Mouse (Mus musculus): ENCODE measurements around the gene Cptp. TPM values are rescaled to one million over a fixed set of nuclear protein-coding genes. Genes with fewer than 3 reads are reported as not detected.

The Cptp gene
- polyA plus RNA-seq, 1 experiment from 2014 or later = 17.1 TPM

GRCm38 (mm10) chr4:155849792-155850451 lies 19.3 kb downstream of the Cptp start:
- H3K9me3 ChIP-seq (ENCODE audit: low read depth, low read length) = no peaks in the 10 kb centered on the region
- WGBS = 93% methylated on average over 3 of the region's 3 CpGs
- H3K4me2 ChIP-seq = no peak overlapping the region
- TF ChIP-seq CTCF (IDR thresholded peaks at IDR 0.05; ENCODE audit: low read depth) = no peak
- peaks cover 21% of the 10 kb centered on the region; the same call in 1 of the 2 replicates for H3K36me3 ChIP-seq (ENCODE audit: insufficient read depth)
- DNase-seq (no peak), ATAC-seq (ENCODE audit: insufficient read depth) (no peak)
- H3K27ac ChIP-seq (ENCODE audit: low read depth) = no peak overlapping the region
- H3K4me1 ChIP-seq (ENCODE audit: insufficient read depth) = peaks cover 8% of the 10 kb centered on the region; the same call in 1 of the 2 replicates
- no peaks in the 10 kb centered on the region for H3K27me3 ChIP-seq (ENCODE audit: insufficient read depth, low read length)
- H3K4me3 ChIP-seq (ENCODE audit: low read depth, low read length) = no peak overlapping the region
- H3K9ac ChIP-seq = peak overlapping the region; percentile 6; the same call in 1 of the 2 replicates

- peak overlapping the region; percentile 96 for H3K4me2 ChIP-seq
- H3K9ac ChIP-seq = peak overlapping the region; percentile 6; the same call in 1 of the 2 replicates
- H3K9me3 ChIP-seq (ENCODE audit: low read depth, low read length) = no peaks in the 10 kb centered on the region
- no peak for TF ChIP-seq CTCF (IDR thresholded peaks at IDR 0.05; ENCODE audit: low read depth)
- no peak overlapping the region for H3K27ac ChIP-seq (ENCODE audit: low read depth)
- peaks cover 15% of the 10 kb centered on the region; the same call in 1 of the 2 replicates for H3K36me3 ChIP-seq (ENCODE audit: insufficient read depth)
- 91% methylated on average over 2 of the region's 2 CpGs for WGBS
- no peak overlapping the region for H3K4me3 ChIP-seq (ENCODE audit: low read depth, low read length)
- ATAC-seq (ENCODE audit: insufficient read depth) (no peak), DNase-seq (no peak)
- peaks cover 8% of the 10 kb centered on the region; the same call in 1 of the 2 replicates for H3K4me1 ChIP-seq (ENCODE audit: insufficient read depth)
- no peaks in the 10 kb centered on the region for H3K27me3 ChIP-seq (ENCODE audit: insufficient read depth, low read length)
Measured at GRCm38 (mm10) chr4:155849391-155849790, 19.8 kb downstream of the Cptp start.

GRCm38 (mm10) chr4:155848434-155849095 lies 20.7 kb downstream of the Cptp start:
- H3K27me3 ChIP-seq (ENCODE audit: insufficient read depth, low read length) = no peaks in the 10 kb centered on the region
- H3K4me1 ChIP-seq (ENCODE audit: insufficient read depth) = peaks cover 8% of the 10 kb centered on the region; the same call in 1 of the 2 replicates
- WGBS = 62% methylated on average over 7 of the region's 7 CpGs
- H3K9me3 ChIP-seq (ENCODE audit: low read depth, low read length) = no peaks in the 10 kb centered on the region
- peaks cover 15% of the 10 kb centered on the region; the same call in 1 of the 2 replicates for H3K36me3 ChIP-seq (ENCODE audit: insufficient read depth)
- H3K27ac ChIP-seq (ENCODE audit: low read depth) = no peak overlapping the region
- no peak for TF ChIP-seq CTCF (IDR thresholded peaks at IDR 0.05; ENCODE audit: low read depth)
- peak overlapping the region; percentile 87 for H3K4me3 ChIP-seq (ENCODE audit: low read depth, low read length)
- DNase-seq = no peak
- H3K4me2 ChIP-seq = peak overlapping the region; percentile 96
- peak overlapping the region; percentile 83 for H3K9ac ChIP-seq
- no peak for ATAC-seq (ENCODE audit: insufficient read depth)

GRCm38 (mm10) chr4:155847591-155848352 lies 21.5 kb downstream of the Cptp start:
- TF ChIP-seq CTCF (IDR thresholded peaks at IDR 0.05; ENCODE audit: low read depth) = no peak

GRCm38 (mm10) chr4:155846871-155847578 lies 22.2 kb downstream of the Cptp start, which contains the start of gene Dvl1:
Dvl1 (plus strand) TSS chr4:155847402.
- Histone ChIP-seq H3K4me2 (peak within 1 kb of the TSS; percentile 96), H3K27me3 (ENCODE audit: insufficient read depth, low read length) (no peaks in the 10 kb centered on the region), H3K27ac (ENCODE audit: low read depth) (peak within 1 kb of the TSS; percentile 51; the same call in 1 of the 2 replicates), H3K9ac (peak within 1 kb of the TSS; percentile 83), H3K4me3 (ENCODE audit: low read depth, low read length) (peak within 1 kb of the TSS; percentile 87), H3K4me1 (ENCODE audit: insufficient read depth) (peaks cover 8% of the 10 kb centered on the region; the same call in 1 of the 2 replicates), H3K36me3 (ENCODE audit: insufficient read depth) (peaks cover 25% of the 10 kb centered on the region; the same call in 1 of the 2 replicates), H3K9me3 (ENCODE audit: low read depth, low read length) (no peaks in the 10 kb centered on the region)
- 1% methylated on average over 52 of the region's 65 CpGs for WGBS
- TF ChIP-seq CTCF (IDR thresholded peaks at IDR 0.05; ENCODE audit: low read depth) = no peak; the same call in 1 of the 2 replicates
- peak; percentile 93 for ATAC-seq (ENCODE audit: insufficient read depth)
- DNase-seq = peak; percentile 96

More at GRCm38 (mm10) chr4:155847591-155848352, 21.5 kb downstream of the Cptp start:
- H3K4me1 ChIP-seq (ENCODE audit: insufficient read depth) = peaks cover 8% of the 10 kb centered on the region; the same call in 1 of the 2 replicates
- peak overlapping the region; percentile 51; the same call in 1 of the 2 replicates for H3K27ac ChIP-seq (ENCODE audit: low read depth)
- H3K9me3 ChIP-seq (ENCODE audit: low read depth, low read length) = no peaks in the 10 kb centered on the region
- peaks cover 20% of the 10 kb centered on the region; the same call in 1 of the 2 replicates for H3K36me3 ChIP-seq (ENCODE audit: insufficient read depth)
- no peaks in the 10 kb centered on the region for H3K27me3 ChIP-seq (ENCODE audit: insufficient read depth, low read length)
- peak overlapping the region; percentile 83 for H3K9ac ChIP-seq
- 2% methylated on average over 69 of the region's 69 CpGs for WGBS
- H3K4me2 ChIP-seq = peak overlapping the region; percentile 96
- ATAC-seq (ENCODE audit: insufficient read depth) (peak; percentile 52), DNase-seq (peak; percentile 48)
- H3K4me3 ChIP-seq (ENCODE audit: low read depth, low read length) = peak overlapping the region; percentile 87

- Histone ChIP-seq H3K36me3 (ENCODE audit: insufficient read depth) (peaks cover 32% of the 10 kb centered on the region; the same call in 1 of the 2 replicates), H3K27ac (ENCODE audit: low read depth) (no peak overlapping the region), H3K9ac (no peak overlapping the region), H3K27me3 (ENCODE audit: insufficient read depth, low read length) (0 out of 2 replicates have a peak, but pooled peaks cover 3% of the 10 kb centered on the region), H3K4me2 (no peak overlapping the region), H3K9me3 (ENCODE audit: low read depth, low read length) (no peaks in the 10 kb centered on the region), H3K4me3 (ENCODE audit: low read depth, low read length) (no peak overlapping the region), H3K4me1 (ENCODE audit: insufficient read depth) (peaks cover 26% of the 10 kb centered on the region)
- WGBS = 84% methylated on average over 5 of the region's 5 CpGs
- DNase-seq (no peak), ATAC-seq (ENCODE audit: insufficient read depth) (no peak)
- TF ChIP-seq CTCF (IDR thresholded peaks at IDR 0.05; ENCODE audit: low read depth) = no peak
Measured at GRCm38 (mm10) chr4:155843231-155843630, 26.0 kb downstream of the Cptp start.
